Mouse (Mus musculus) intestine, embryonic 16.5 days (tissue): ENCODE results near the gene Zfp59. TPM values are rescaled to one million over a fixed set of nuclear protein-coding genes. Genes with fewer than 3 reads are reported as not detected.
"Not testable (repeated sequence)": the region's sequence is repeated elsewhere in the genome, so short reads cannot be mapped to it uniquely, and the experiment has no call there.

Source experiments
- ATAC-seq: fragments of 200-750 bp; cut with Nextera tagmentation; 2 replicates; pipeline ENCODE4 v1.8.0; 2017; ENCODE audit warnings: moderate TSS enrichment, moderate library complexity
- H3K27ac ChIP-seq: fragments of 300-500 bp; sonication (generic); 2 replicates; pipeline ENCODE4 v1.5.1; 2014; ENCODE audit warnings: mild to moderate bottlenecking, low read length
- H3K27me3 ChIP-seq: fragments of 300-500 bp; sonication (generic); replicated peaks from 2 replicates; pipeline ENCODE4 v1.6.1; 2014; ENCODE audit warnings: low read length, control low read depth, mixed read lengths; ENCODE audit not compliant: control insufficient read depth, insufficient read depth
- H3K36me3 ChIP-seq: fragments of 300-500 bp; sonication (generic); 2 replicates; pipeline ENCODE4 v1.6.1; 2014; ENCODE audit warnings: low read length, control low read depth; ENCODE audit not compliant: control insufficient read depth, insufficient read depth
- H3K4me1 ChIP-seq: fragments of 300-500 bp; sonication (generic); 2 replicates; pipeline ENCODE4 v1.6.1; 2014; ENCODE audit warnings: low read length, control low read depth, mixed read lengths; ENCODE audit not compliant: control insufficient read depth, insufficient read depth
- H3K4me2 ChIP-seq: fragments of 300-500 bp; sonication (generic); 2 replicates; pipeline ENCODE4 v1.6.1; 2014; ENCODE audit warnings: low read depth, low read length, control low read depth
- H3K4me3 ChIP-seq: fragments of 300-500 bp; sonication (generic); 2 replicates; pipeline ENCODE4 v1.5.1; 2014; ENCODE audit warnings: mild to moderate bottlenecking, low read length
- H3K9ac ChIP-seq: fragments of 300-500 bp; sonication (generic); 2 replicates; pipeline ENCODE4 v1.6.1; 2014; ENCODE audit warnings: low read depth, low read length
- H3K9me3 ChIP-seq: fragments of 300-500 bp; sonication (generic); 2 replicates; pipeline ENCODE4 v1.6.1; 2016; ENCODE audit warnings: low read length, control low read depth; ENCODE audit not compliant: control insufficient read depth
- WGBS: fragments of 180-500 bp; shearing (Covaris S2); extraction: QIAGEN DNeasy Blood & Tissue Kit; methylation state at CpG from one replicate; pipeline ENCODE4 v1.1.7; 2014; 5-methylcytosine and 5-hydroxymethylcytosine counted together
- polyA plus RNA-seq: library from polyadenylated mRNA; unstranded; fragments of >200 nt; fragmentation: Nextera tagmentation; extraction: Ambion mirVana; gene quantifications from 2 replicates; pipeline ENCODE4 v1.2.1, GENCODE M21; 2015

The Zfp59 gene
- 6.0 and 6.2 TPM in 2 replicates for polyA plus RNA-seq

- Histone ChIP-seq H3K4me3 (peak within 1 kb of the TSS; percentile 60), H3K36me3 (no peaks in the 10 kb centered on the region), H3K4me1 (peaks cover 6% of the 10 kb centered on the region; the same call in 1 of the 2 replicates), H3K9ac (peak within 1 kb of the TSS; percentile 73), H3K9me3 (no peaks in the 10 kb centered on the region), H3K27me3 (no peaks in the 10 kb centered on the region), H3K4me2 (peak within 1 kb of the TSS; percentile 61), H3K27ac (peak within 1 kb of the TSS; percentile 68)
- WGBS = 3% methylated on average over 34 of the region's 34 CpGs
- peak; percentile 99 for ATAC-seq
These were observed at the start of gene Zfp59 for GRCm38 (mm10) chr7:27838323-27839249. TSS of gene Zfp59 (plus strand) at chr7:27838607.

- H3K9me3 ChIP-seq = no peaks in the 10 kb centered on the region
- H3K4me3 ChIP-seq = no peak overlapping the region
- ATAC-seq = no peak
- no peaks in the 10 kb centered on the region for H3K27me3 ChIP-seq
- no peak overlapping the region for H3K4me2 ChIP-seq
- H3K27ac ChIP-seq = no peak overlapping the region
- no peaks in the 10 kb centered on the region for H3K4me1 ChIP-seq
- no peak overlapping the region for H3K9ac ChIP-seq
- 80% methylated on average over 5 of the region's 5 CpGs for WGBS
- H3K36me3 ChIP-seq = no peaks in the 10 kb centered on the region
These were observed 49.1 kb upstream of the Zfp59 start for GRCm38 (mm10) chr7:27789306-27789705.

GRCm38 (mm10) chr7:27793865-27794264, 44.5 kb upstream of the Zfp59 start:
- not testable (repeated sequence) for H3K9ac ChIP-seq, H3K4me3 ChIP-seq, H3K4me2 ChIP-seq, H3K27me3 ChIP-seq, H3K36me3 ChIP-seq, H3K27ac ChIP-seq, H3K9me3 ChIP-seq, H3K4me1 ChIP-seq, ATAC-seq
- 45% methylated on average over 3 of the region's 3 CpGs for WGBS

- H3K4me3 ChIP-seq = no peak overlapping the region
- H3K9me3 ChIP-seq = no peaks in the 10 kb centered on the region; the same call in 1 of the 2 replicates
- H3K27ac ChIP-seq = no peak overlapping the region
- 0 out of 2 replicates have a peak, but pooled peaks cover 4% of the 10 kb centered on the region for H3K4me1 ChIP-seq
- ATAC-seq = no peak
- no peak overlapping the region for H3K9ac ChIP-seq
- H3K4me2 ChIP-seq = no peak overlapping the region
- no peaks in the 10 kb centered on the region for H3K27me3 ChIP-seq
- no peaks in the 10 kb centered on the region for H3K36me3 ChIP-seq
These were observed 43.8 kb upstream of the Zfp59 start for GRCm38 (mm10) chr7:27794566-27794965.

GRCm38 (mm10) chr7:27797906-27798811, 40.2 kb upstream of the Zfp59 start:
- H3K4me3 ChIP-seq = no peak overlapping the region
- H3K9me3 ChIP-seq = no peaks in the 10 kb centered on the region; the same call in 1 of the 2 replicates
- ATAC-seq = no peak
- no peak overlapping the region for H3K27ac ChIP-seq
- WGBS = 38% methylated on average over 6 of the region's 8 CpGs
- no peaks in the 10 kb centered on the region for H3K36me3 ChIP-seq
- no peaks in the 10 kb centered on the region for H3K27me3 ChIP-seq
- H3K4me1 ChIP-seq = 0 out of 2 replicates have a peak, but pooled peaks cover 4% of the 10 kb centered on the region
- no peak overlapping the region for H3K9ac ChIP-seq
- no peak overlapping the region for H3K4me2 ChIP-seq

- H3K4me2 ChIP-seq = no peak overlapping the region
- 58% methylated on average over 2 of the region's 2 CpGs for WGBS
- H3K4me1 ChIP-seq = 0 out of 2 replicates have a peak, but pooled peaks cover 4% of the 10 kb centered on the region
- no peaks in the 10 kb centered on the region; the same call in 1 of the 2 replicates for H3K9me3 ChIP-seq
- ATAC-seq = no peak
- H3K36me3 ChIP-seq = no peaks in the 10 kb centered on the region
- H3K27ac ChIP-seq = no peak overlapping the region
- H3K4me3 ChIP-seq = no peak overlapping the region
- no peaks in the 10 kb centered on the region for H3K27me3 ChIP-seq
- H3K9ac ChIP-seq = no peak overlapping the region
These were observed 37.3 kb upstream of the Zfp59 start for GRCm38 (mm10) chr7:27801137-27801536.

GRCm38 (mm10) chr7:27802986-27803385, 35.4 kb upstream of the Zfp59 start:
- Histone ChIP-seq H3K36me3 (no peaks in the 10 kb centered on the region), H3K9ac (no peak overlapping the region), H3K4me3 (no peak overlapping the region), H3K4me2 (no peak overlapping the region), H3K27me3 (no peaks in the 10 kb centered on the region), H3K9me3 (no peaks in the 10 kb centered on the region), H3K4me1 (0 out of 2 replicates have a peak, but pooled peaks cover 4% of the 10 kb centered on the region), H3K27ac (no peak overlapping the region)
- 74% methylated on average over 5 of the region's 5 CpGs for WGBS
- no peak for ATAC-seq

- under 1% methylated on average over 25 of the region's 25 CpGs for WGBS
- H3K27me3 ChIP-seq = no peaks in the 10 kb centered on the region
- peak overlapping the region; percentile 75 for H3K9ac ChIP-seq
- no peaks in the 10 kb centered on the region for H3K36me3 ChIP-seq
- H3K27ac ChIP-seq = peak overlapping the region; percentile 43; the same call in 1 of the 2 replicates
- no peaks in the 10 kb centered on the region for H3K4me1 ChIP-seq
- no peaks in the 10 kb centered on the region for H3K9me3 ChIP-seq
- H3K4me3 ChIP-seq = peak overlapping the region; percentile 72
- peak; percentile 97 for ATAC-seq
- H3K4me2 ChIP-seq = peak overlapping the region; percentile 89
These were observed 33.9 kb upstream of the Zfp59 start for GRCm38 (mm10) chr7:27804297-27805030.
